Mouse (Mus musculus) limb, embryonic 10.5 days (tissue): ENCODE data around the gene Lsm2. TPM values are rescaled to one million over a fixed set of nuclear protein-coding genes. Genes with fewer than 3 reads are reported as not detected.

Experiments used
- DNase-seq: peaks from one replicate; pipeline ENCODE4 v3.0.0-alpha.2; 2017; ENCODE audit warnings: low spot score
- H3K27ac ChIP-seq: fragments of 300-500 bp; sonication (generic); 2 replicates; pipeline ENCODE4 v1.5.1; 2016; ENCODE audit warnings: mild to moderate bottlenecking
- H3K27me3 ChIP-seq: fragments of 300-500 bp; sonication (generic); 2 replicates; pipeline ENCODE4 v1.6.1; 2016; ENCODE audit warnings: low read depth, mild to moderate bottlenecking; ENCODE audit not compliant: poor library complexity, severe bottlenecking
- H3K36me3 ChIP-seq: fragments of 300-500 bp; sonication (generic); 2 replicates; pipeline ENCODE4 v1.6.1; 2016; ENCODE audit warnings: mild to moderate bottlenecking, moderate library complexity
- H3K4me1 ChIP-seq: fragments of 300-500 bp; sonication (generic); 2 replicates; pipeline ENCODE4 v1.6.1; 2016
- H3K4me3 ChIP-seq: fragments of 300-500 bp; sonication (generic); 2 replicates; pipeline ENCODE4 v1.5.1; 2016; ENCODE audit warnings: mild to moderate bottlenecking, moderate library complexity
- H3K9me3 ChIP-seq: fragments of 300-500 bp; sonication (generic); replicated peaks from 2 replicates; pipeline ENCODE4 v1.6.1; 2016; ENCODE audit warnings: mild to moderate bottlenecking
- WGBS: fragments of 180-500 bp; shearing (Covaris S2); methylation state at CpG from one replicate; pipeline ENCODE4 v1.1.7; 2016; 5-methylcytosine and 5-hydroxymethylcytosine counted together
- polyA plus RNA-seq: library from polyadenylated mRNA; unstranded; fragments of >200 nt; fragmentation: Nextera tagmentation; extraction: Ambion mirVana; gene quantifications from 2 replicates; pipeline ENCODE4 v1.2.1, GENCODE M21; 2016

Gene Lsm2
- polyA plus RNA-seq, 1 experiment from 2014 or later = 320 TPM

- H3K36me3 ChIP-seq = peaks cover 99% of the 10 kb centered on the region
- 82% methylated on average over 6 of the region's 6 CpGs for WGBS
These were observed 31.6 kb downstream of the Lsm2 start for GRCm38 (mm10) chr17:35013221-35013620.

DNA sequence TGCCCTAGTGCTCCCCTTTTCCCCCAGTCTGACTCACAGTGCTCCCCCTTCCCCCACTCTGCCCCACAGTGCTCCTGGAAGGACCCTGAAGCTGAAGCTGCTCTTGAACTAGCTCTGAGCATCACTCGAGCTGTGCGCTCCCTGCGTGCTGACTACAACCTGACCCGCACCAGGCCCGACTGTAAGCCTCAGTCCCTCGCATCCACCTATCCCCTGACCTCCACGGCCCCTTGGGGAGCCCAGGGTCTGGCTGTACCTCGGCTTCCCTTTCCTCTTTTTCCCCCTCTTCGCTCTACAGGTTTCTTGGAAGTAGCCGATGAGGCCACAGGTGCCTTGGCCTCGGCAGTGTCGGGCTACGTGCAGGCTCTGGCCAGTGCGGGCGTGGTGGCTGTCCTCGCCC is 33.6 kb downstream of the Lsm2 start:
- Histone ChIP-seq H3K36me3 (peaks cover 81% of the 10 kb centered on the region), H3K4me1 (no peaks in the 10 kb centered on the region), H3K4me3 (0 out of 2 replicates have a peak overlapping the region, but pooled peaks have one; percentile 4), H3K27me3 (no peaks in the 10 kb centered on the region), H3K9me3 (no peaks in the 10 kb centered on the region), H3K27ac (0 out of 2 replicates have a peak overlapping the region, but pooled peaks have one; percentile 16)
- 95% methylated on average over 16 of the region's 16 CpGs for WGBS
- no peak for DNase-seq

More at GRCm38 (mm10) chr17:35013221-35013620, 31.6 kb downstream of the Lsm2 start:
- Histone ChIP-seq H3K9me3 (no peaks in the 10 kb centered on the region), H3K27me3 (no peaks in the 10 kb centered on the region), H3K27ac (no peak overlapping the region), H3K4me3 (no peak overlapping the region), H3K4me1 (no peaks in the 10 kb centered on the region)
- peak; percentile 29 for DNase-seq

DNA sequence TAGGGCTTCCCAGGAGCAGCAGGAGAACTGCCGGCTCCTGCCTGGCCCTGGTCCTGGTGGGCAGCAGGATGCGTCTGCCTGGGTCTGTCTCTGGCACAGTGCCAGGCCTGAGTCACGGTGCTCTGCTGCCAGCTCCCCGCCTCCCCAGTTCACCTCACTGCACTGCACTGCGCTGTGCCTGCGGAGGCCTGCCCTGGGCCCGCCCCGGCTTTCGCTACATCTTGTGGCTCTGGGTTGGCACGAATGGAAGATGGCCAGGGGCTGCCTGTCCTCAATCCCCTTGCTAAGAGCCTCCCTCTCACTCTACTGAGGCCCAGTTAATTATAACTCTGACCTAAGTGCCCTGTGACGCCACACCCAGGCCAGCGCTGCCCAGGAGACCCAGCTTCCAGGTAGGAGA is 34.7 kb downstream of the Lsm2 start, which contains the start of gene Vwa7:
Gene Vwa7, plus strand, starts transcription at position 204 of the 400 bp plus-strand sequence.
- DNase-seq = peak; percentile 32
- WGBS = 90% methylated on average over 12 of the region's 12 CpGs
- no peaks in the 10 kb centered on the region for H3K9me3 ChIP-seq
- peaks cover 70% of the 10 kb centered on the region for H3K36me3 ChIP-seq
- 0 out of 2 replicates have a peak within 1 kb of the TSS, but pooled peaks have one; percentile 16 for H3K27ac ChIP-seq
- H3K27me3 ChIP-seq = no peaks in the 10 kb centered on the region
- 0 out of 2 replicates have a peak within 1 kb of the TSS, but pooled peaks have one; percentile 11 for H3K4me3 ChIP-seq
- H3K4me1 ChIP-seq = peaks cover 4% of the 10 kb centered on the region

DNA sequence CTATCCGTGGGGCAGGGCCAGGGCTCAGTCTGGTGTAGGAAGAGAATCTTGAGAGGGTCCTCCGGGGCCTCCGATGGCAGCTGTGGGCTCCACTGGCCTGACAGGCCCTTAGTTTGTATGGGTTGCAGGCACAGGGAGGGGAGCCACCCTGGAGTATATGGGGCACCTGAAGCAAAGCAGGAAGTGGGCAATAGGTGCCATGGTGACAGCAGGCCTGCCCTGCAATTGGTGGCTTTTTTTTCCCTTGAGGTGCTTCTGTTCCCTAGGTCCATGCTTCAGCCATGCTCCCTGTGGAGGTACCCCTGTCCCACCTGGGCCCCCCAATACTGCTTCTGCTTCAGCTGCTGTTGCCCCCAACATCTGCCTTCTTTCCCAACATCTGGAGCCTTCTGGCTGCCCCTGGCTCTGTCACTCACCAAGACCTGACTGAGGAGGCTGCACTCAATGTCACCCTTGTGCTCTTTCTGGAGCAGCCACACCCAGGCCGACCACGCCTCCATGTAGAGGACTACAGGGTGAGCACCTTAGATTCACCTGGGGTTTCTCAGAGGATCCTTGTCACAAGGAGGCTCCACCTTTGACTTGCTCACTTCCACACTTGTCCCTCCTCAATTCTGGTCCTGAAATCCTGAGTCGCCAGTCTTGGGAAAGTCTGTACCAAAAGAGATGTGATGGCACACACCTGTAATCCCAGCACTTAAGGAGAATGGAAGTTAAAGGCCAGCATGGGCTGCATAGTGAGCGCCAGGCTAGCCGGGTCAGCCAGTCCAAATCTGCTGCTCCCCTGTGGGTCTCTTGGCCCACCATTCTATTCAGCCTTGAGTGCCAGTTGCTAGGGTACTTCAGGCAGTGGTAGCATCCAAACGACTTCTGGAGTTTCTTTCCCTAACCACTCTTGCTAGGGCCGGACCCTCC is 35.4 kb downstream of the Lsm2 start:
- Histone ChIP-seq H3K9me3 (no peaks in the 10 kb centered on the region), H3K36me3 (peaks cover 64% of the 10 kb centered on the region), H3K4me1 (peaks cover 10% of the 10 kb centered on the region), H3K27ac (no peak overlapping the region), H3K27me3 (no peaks in the 10 kb centered on the region), H3K4me3 (no peak overlapping the region)
- 80% methylated on average over 10 of the region's 10 CpGs for WGBS
- peak; percentile 33 for DNase-seq

DNA sequence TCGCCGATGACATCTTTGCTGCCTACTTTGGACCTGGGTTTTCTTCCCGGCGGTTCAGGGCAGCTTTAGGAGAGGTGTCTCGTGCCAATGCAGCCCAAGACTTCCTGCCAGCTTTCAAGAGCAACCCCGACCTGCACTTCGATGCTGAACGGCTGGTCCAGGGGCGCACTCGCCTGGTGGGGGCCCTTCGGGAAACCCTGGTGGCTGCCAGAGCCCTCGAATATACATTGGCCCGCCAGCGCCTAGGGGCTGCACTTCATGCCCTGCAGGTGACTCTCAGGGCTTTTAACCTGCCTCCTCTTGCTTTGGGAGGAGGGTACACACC is 36.0 kb downstream of the Lsm2 start:
- peaks cover 12% of the 10 kb centered on the region for H3K4me1 ChIP-seq

GRCm38 (mm10) chr17:35018171-35018570 is 36.5 kb downstream of the Lsm2 start:
- peaks cover 52% of the 10 kb centered on the region for H3K36me3 ChIP-seq
- 85% methylated on average over 3 of the region's 3 CpGs for WGBS

More for the DNA sequence above, 36.0 kb downstream of the Lsm2 start:
- Histone ChIP-seq H3K9me3 (no peaks in the 10 kb centered on the region), H3K4me3 (no peak overlapping the region), H3K36me3 (peaks cover 57% of the 10 kb centered on the region), H3K27ac (no peak overlapping the region), H3K27me3 (no peaks in the 10 kb centered on the region)
- DNase-seq = peak; percentile 28
- 74% methylated on average over 14 of the region's 14 CpGs for WGBS

GRCm38 (mm10) chr17:35019894-35020293 is 38.2 kb downstream of the Lsm2 start:
- Histone ChIP-seq H3K4me3 (no peak overlapping the region), H3K9me3 (no peaks in the 10 kb centered on the region), H3K36me3 (peaks cover 35% of the 10 kb centered on the region), H3K4me1 (peaks cover 30% of the 10 kb centered on the region), H3K27ac (no peak overlapping the region), H3K27me3 (no peaks in the 10 kb centered on the region)
- peak; percentile 30 for DNase-seq
- 78% methylated on average over 11 of the region's 11 CpGs for WGBS

More at GRCm38 (mm10) chr17:35018171-35018570, 36.5 kb downstream of the Lsm2 start:
- no peak overlapping the region for H3K4me3 ChIP-seq
- no peaks in the 10 kb centered on the region for H3K27me3 ChIP-seq
- H3K4me1 ChIP-seq = peaks cover 12% of the 10 kb centered on the region
- DNase-seq = no peak
- H3K9me3 ChIP-seq = no peaks in the 10 kb centered on the region
- H3K27ac ChIP-seq = no peak overlapping the region; the same call in 1 of the 2 replicates

DNA sequence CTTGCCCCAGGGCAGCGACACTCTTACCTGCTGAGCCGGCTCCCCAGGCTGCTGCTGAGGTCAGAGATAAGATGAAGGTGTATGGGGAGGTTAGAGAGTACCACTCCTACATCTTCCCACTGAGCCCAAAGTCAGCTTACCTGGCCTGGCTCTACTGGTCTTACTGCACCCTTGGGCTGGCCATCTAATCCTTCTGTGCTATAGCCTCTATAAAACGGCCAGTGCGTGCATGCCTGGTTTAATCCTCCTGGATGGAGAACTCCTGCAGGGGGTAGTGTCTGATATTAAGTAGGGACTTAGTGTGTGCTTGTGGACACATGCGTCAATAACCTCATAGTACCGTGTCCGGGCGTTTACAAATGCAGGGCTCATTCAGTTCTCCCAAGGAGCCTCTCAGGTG is 38.9 kb downstream of the Lsm2 start:
- peaks cover 29% of the 10 kb centered on the region for H3K36me3 ChIP-seq
- H3K9me3 ChIP-seq = no peaks in the 10 kb centered on the region
- H3K4me3 ChIP-seq = no peak overlapping the region
- no peaks in the 10 kb centered on the region for H3K27me3 ChIP-seq
- peak; percentile 28 for DNase-seq
- H3K4me1 ChIP-seq = peaks cover 32% of the 10 kb centered on the region
- 87% methylated on average over 8 of the region's 8 CpGs for WGBS
- no peak overlapping the region for H3K27ac ChIP-seq

DNA sequence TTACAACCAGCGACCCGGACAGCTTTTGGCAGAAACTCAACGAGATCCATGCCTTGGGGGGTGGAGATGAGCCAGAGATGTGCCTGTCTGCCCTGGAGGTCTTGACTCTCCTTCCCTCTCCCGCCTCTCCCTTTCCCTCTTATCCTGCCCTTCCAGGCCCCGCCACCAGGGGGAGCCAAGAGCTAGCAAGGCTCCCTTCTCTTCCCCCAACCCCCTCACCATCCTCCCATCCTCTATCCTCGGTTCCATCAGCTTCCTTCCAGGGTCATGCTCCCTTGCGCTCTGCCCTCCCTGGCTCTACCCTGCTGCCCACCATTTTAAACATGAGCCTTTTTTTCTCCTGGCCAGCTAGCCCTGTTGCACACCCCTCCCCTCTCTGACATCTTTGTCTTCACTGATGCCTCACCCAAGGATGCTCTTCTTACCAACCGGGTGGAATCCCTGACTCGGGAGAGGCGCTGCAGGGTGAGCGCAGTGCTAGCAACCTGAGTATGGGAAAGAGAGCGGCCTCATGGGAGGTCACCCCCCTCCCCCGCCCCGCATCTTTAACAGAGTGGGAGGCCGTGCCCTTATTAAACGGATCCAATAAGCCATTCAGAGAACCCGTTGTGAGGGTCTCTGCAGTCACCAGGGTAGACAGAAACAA is 39.6 kb downstream of the Lsm2 start:
- WGBS = 19% methylated on average over 17 of the region's 17 CpGs
- H3K36me3 ChIP-seq = peaks cover 21% of the 10 kb centered on the region
- H3K4me3 ChIP-seq = peak overlapping the region; percentile 30
- no peaks in the 10 kb centered on the region for H3K9me3 ChIP-seq
- H3K27ac ChIP-seq = peak overlapping the region; percentile 71
- peak; percentile 95 for DNase-seq
- H3K27me3 ChIP-seq = no peaks in the 10 kb centered on the region
- H3K4me1 ChIP-seq = peaks cover 35% of the 10 kb centered on the region

DNA sequence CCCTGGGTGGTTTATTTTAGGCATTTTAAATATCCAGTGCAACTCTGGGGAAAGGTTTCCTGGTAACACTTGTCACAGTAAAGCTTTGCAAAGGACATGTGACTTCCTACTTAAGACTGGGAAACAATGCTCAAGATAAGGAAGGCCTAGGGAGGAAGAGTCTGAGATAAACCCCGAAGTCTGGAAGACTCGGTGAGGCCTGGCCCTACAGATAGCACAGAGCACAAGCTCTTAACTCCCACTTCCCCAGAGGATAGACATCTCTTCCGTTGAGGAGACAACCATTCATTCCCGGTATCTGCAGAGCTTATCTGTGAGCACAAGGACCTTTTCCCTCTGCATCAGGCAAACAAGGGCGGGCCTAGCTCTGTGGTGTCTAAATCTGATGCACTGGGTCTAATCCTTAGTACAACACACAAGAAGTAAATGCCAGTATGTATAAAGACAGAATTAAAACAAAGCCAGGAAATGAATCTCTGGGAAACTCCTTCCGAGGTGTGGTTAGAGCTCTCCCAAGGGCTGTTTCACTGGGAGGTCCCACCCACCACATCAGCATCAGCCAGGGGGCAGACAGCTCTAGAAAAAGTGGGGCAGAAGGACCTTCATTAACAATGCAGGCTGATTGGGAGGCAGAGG is 40.3 kb downstream of the Lsm2 start:
- H3K27me3 ChIP-seq = no peaks in the 10 kb centered on the region
- H3K9me3 ChIP-seq = no peaks in the 10 kb centered on the region
- no peak overlapping the region; the same call in 1 of the 2 replicates for H3K4me3 ChIP-seq
- 0 out of 2 replicates have a peak overlapping the region, but pooled peaks have one; percentile 21 for H3K27ac ChIP-seq
- 76% methylated on average over 6 of the region's 6 CpGs for WGBS
- peaks cover 15% of the 10 kb centered on the region for H3K36me3 ChIP-seq
- peaks cover 39% of the 10 kb centered on the region for H3K4me1 ChIP-seq
- peak; percentile 27 for DNase-seq

DNA sequence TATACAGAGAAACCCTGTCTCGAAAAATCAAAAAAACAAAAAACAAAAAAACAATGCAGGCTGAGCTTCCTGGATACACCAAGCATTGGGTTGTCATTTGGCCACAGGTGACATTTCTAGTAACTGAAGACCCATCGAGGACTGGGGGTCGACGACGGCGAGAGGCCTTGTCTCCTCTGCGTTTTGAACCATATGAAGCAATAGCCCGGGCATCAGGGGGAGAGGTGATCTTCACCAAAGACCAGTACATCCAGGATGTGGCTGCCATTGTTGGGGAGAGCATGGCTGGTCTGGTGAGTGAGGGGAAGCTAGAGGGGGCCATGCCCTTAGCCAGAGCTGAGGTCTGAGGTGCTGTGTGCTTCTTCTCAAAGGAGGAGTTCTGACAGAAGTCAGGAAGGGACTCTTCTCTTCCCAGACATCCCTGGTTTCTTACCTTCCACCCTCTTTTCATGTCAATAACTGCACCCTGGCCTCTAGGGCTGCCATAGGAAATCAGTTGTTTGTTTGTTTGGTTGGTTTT is 40.9 kb downstream of the Lsm2 start:
- peak; percentile 28 for DNase-seq
- peaks cover 8% of the 10 kb centered on the region for H3K36me3 ChIP-seq
- peak overlapping the region; percentile 21; the same call in 1 of the 2 replicates for H3K27ac ChIP-seq
- WGBS = 96% methylated on average over 8 of the region's 8 CpGs
- no peak overlapping the region for H3K4me3 ChIP-seq
- peaks cover 45% of the 10 kb centered on the region for H3K4me1 ChIP-seq
- H3K27me3 ChIP-seq = no peaks in the 10 kb centered on the region
- no peaks in the 10 kb centered on the region for H3K9me3 ChIP-seq

GRCm38 (mm10) chr17:35023221-35023620 is 41.6 kb downstream of the Lsm2 start:
- Histone ChIP-seq H3K27ac (peak overlapping the region; percentile 69; the same call in 1 of the 2 replicates), H3K4me1 (peaks cover 46% of the 10 kb centered on the region), H3K4me3 (no peak overlapping the region), H3K36me3 (peaks cover 3% of the 10 kb centered on the region), H3K27me3 (no peaks in the 10 kb centered on the region), H3K9me3 (no peaks in the 10 kb centered on the region)
- WGBS = 83% methylated on average over 5 of the region's 5 CpGs
- no peak for DNase-seq
